Mouse (Mus musculus) duodenum, adult 2 months (tissue): Measurements from ENCODE around the gene Trhr2. TPM values are rescaled to one million over a fixed set of nuclear protein-coding genes. Genes with fewer than 3 reads are reported as not detected.

Experiments
- polyA plus RNA-seq: library from polyadenylated mRNA; depleted of rRNA; stranded (reverse); fragments of >200 nt; gene quantifications from 2 replicates; pipeline ENCODE4 v1.2.3, GENCODE M21; 2012; ENCODE audit warnings: low replicate concordance; rRNA removed

Gene Trhr2
- not detected in 2 replicates for polyA plus RNA-seq

DNA sequence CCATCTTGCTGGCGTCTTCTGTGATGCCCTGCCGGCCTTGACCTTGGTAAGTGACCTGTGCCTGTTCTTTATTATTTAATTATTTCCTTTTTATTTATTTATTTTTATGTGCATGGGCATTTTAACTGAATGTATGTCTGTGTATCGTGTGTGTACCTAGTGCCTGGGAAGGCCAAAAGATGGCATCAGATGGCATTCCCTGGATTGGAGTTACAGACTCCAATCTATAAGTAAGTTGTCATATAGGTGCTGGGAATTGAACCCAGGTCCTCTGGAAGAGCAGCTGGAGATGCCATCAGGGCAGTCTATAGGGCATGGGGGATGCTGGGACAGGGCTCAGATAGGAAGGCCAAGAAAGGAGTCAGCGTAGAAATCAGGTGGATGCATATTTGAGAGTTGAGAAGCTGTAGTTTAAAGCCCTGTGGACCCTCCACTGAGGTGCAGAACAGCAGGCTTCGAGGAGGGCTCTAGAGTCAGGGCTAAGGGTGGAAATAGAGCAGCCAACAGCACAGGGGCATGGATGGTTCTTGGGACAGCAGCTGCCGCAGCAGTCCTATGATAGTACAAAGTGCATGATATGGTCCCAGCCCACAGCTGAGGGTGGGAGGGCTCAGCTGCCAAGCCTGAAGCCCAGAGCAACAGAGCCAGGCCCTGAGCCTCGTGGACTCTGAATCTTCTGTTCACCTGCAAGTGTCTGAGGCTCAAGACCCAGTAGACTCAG, at the start of gene Trhr2:
Gene Trhr2 (minus strand): TSS at position 51 of the 721 bp plus-strand sequence.

DNA sequence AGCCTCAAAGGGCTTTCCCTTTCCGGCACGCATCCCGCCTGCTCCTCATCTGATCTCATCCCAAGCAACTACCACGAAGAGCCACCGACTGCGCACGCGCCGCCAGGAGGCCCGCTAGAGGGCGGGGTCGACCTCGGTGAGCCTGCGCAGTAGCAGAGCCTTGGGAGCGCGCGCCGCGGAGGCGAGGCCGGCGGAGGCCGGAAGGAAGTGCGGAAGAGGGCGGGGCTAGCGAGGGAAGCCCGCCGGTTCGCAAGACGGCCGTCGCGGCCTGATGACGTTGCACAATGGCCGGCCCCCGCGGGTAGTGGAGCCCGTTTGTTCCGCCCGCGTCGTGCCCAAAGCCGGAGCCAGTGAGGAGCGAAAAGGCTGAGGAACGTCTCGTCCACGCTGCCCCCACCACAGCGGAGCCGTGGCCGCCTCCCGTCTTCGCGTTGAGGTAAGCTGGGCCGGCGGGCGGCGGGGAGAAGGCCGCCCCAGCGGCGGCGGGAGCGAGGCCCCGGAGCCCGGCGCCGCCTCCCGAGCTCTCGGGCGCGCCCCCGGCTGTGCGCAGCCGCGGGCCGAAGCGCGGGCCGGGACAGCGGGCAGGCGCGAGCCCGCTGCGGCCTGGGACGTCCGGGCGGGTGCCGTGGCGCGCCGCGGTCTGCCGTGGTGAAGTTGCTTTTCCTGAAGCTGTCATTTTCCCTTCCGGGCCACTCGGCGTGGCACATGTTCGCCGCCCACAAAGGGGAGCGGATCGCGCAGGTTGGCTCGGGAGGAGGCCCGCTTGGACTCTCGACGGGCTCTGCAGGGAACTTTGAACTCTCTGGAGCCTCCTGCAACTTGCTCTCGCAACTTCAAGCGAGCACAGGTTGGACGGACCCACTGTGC, 16.1 kb upstream of the Trhr2 start, which contains the start of gene Zc3h18:
Gene Zc3h18 (plus strand): TSS at position 245 of the 867 bp plus-strand sequence.

Other genes with a start within 250 kb of the Trhr2 start
- 212 and 254 TPM in 2 replicates for gene Zfpm1, start 78.6 kb downstream of the Trhr2 start, polyA plus RNA-seq
- gene Zc3h18, start 15.9 kb upstream of the Trhr2 start, polyA plus RNA-seq = 21.8 and 28.0 TPM in 2 replicates
- 0.27 TPM in 1 of 2 replicates, not detected in the other for gene Il17c, start 61.3 kb upstream of the Trhr2 start, polyA plus RNA-seq
- gene Cyba, start 72.2 kb upstream of the Trhr2 start, polyA plus RNA-seq = 176 and 337 TPM in 2 replicates
- gene Mvd, start 82.7 kb upstream of the Trhr2 start, polyA plus RNA-seq = 24.1 and 33.2 TPM in 2 replicates
- gene Snai3, start 100.0 kb upstream of the Trhr2 start, polyA plus RNA-seq = 2.4 and 3.5 TPM in 2 replicates
- 46.6 and 51.2 TPM in 2 replicates for gene Rnf166, start 115.3 kb upstream of the Trhr2 start, polyA plus RNA-seq
- 30.8 and 32.0 TPM in 2 replicates for gene Ctu2, start 115.4 kb upstream of the Trhr2 start, polyA plus RNA-seq
- gene Piezo1, start 190.6 kb upstream of the Trhr2 start, polyA plus RNA-seq = 22.7 and 28.7 TPM in 2 replicates
- gene Cdt1, start 207.3 kb upstream of the Trhr2 start, polyA plus RNA-seq = 47.8 and 130 TPM in 2 replicates
- gene Aprt, start 216.2 kb upstream of the Trhr2 start, polyA plus RNA-seq = 696 and 873 TPM in 2 replicates